In the genomic region with DNA sequence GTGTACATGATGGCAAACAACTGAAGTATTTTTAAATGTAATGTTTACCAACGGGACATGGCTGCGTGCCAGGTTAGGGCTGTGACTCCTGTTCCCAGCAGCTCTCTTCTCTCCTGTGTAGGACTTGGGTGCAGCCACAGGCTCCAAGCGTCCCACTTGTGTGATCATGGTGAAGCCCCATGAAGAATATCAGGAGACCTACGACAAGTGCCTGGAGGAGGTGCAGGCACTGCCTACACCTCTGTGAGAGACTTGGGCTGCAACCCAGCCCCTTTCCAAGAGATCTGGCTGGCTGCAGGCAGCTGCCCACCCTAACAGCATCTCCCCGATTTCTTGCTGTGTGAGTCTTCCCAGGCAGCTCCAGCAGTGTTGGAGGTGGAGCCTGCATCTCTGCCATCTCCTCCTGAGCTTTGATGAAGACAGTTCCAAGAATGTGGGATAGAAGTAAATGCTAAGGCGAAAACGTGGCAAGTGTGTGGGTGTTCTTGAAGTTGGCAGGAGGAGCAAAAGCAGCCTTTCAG, we compare ENCODE assay signal across 11 mouse cellular contexts. TPM values are rescaled to one million over a fixed set of nuclear protein-coding genes. Genes with fewer than 3 reads are reported as not detected.
A peak's percentile ranks its signal among the peaks of the same experiment; 100 is the strongest.
DNase-seq lines count a peak whose midpoint lies in the region; ATAC-seq and TF ChIP-seq lines count a peak whose summit lies in the region.
"Had no signal": no experiment of that assay in that cellular context is flagged by ENCODE, and none has a peak within 500 bp of the region (broad histone marks: within the 10 kb centered on the region; RNA-seq: fewer than 3 reads in every experiment).

No protein-coding gene starts in this region.

- H3K4me1 ChIP-seq in liver, adult 2 months (ENCODE audit: control insufficient read depth, insufficient read depth, low read length), result peaks cover 4% of the 10 kb centered on the region
- peaks cover 22% of the 10 kb centered on the region for H3K4me1 ChIP-seq in liver, embryonic 11.5 days (replicated peaks; ENCODE audit: control insufficient read depth, insufficient read depth, low read length)
- peaks cover 23% of the 10 kb centered on the region for H3K4me1 ChIP-seq in forebrain, embryonic 10.5 days
- peaks cover 15% of the 10 kb centered on the region for H3K4me1 ChIP-seq in midbrain, embryonic 16.5 days (ENCODE audit: control insufficient read depth, insufficient read depth, low read length)

- H3K36me3 ChIP-seq in liver, adult 2 months (ENCODE audit: control insufficient read depth, insufficient read depth, low read length), result peaks cover 11% of the 10 kb centered on the region
- H3K36me3 ChIP-seq in liver, embryonic 11.5 days (ENCODE audit: control insufficient read depth, insufficient read depth, low read length), result peaks cover 48% of the 10 kb centered on the region
- H3K36me3 ChIP-seq in forebrain, embryonic 10.5 days (replicated peaks), result peaks cover 73% of the 10 kb centered on the region
- peaks cover 27% of the 10 kb centered on the region for H3K36me3 ChIP-seq in midbrain, embryonic 16.5 days (ENCODE audit: control insufficient read depth, insufficient read depth, low read length)

- no peak for TF ChIP-seq POLR2A in liver, adult 2 months (IDR thresholded peaks at IDR 0.05; ENCODE audit: extremely low read depth, insufficient read depth, low read length)

- no peak overlapping the region for H3K27ac ChIP-seq in liver, adult 2 months (replicated peaks; ENCODE audit: insufficient read depth, low read depth, low read length)
- no peak overlapping the region for H3K27ac ChIP-seq in liver, embryonic 11.5 days (ENCODE audit: low read depth, low read length)
- H3K27ac ChIP-seq in forebrain, embryonic 10.5 days, result no peak overlapping the region
- H3K27ac ChIP-seq in midbrain, embryonic 16.5 days (ENCODE audit: low read length), result no peak overlapping the region
- H3K27ac ChIP-seq: heart, embryonic 15.5 days; hindbrain, embryonic 15.5 days; liver, embryonic 15.5 days had no signal

- H3K9ac ChIP-seq in liver, adult 2 months (ENCODE audit: low read depth, low read length), result no peak overlapping the region
- H3K9ac ChIP-seq in liver, embryonic 11.5 days (ENCODE audit: low read depth, low read length), result no peak overlapping the region
- no peak overlapping the region for H3K9ac ChIP-seq in midbrain, embryonic 16.5 days (ENCODE audit: low read depth, low read length)
- H3K9ac ChIP-seq: heart, embryonic 15.5 days; hindbrain, embryonic 15.5 days; liver, embryonic 15.5 days had no signal

- ATAC-seq in liver, embryonic 11.5 days (replicated peaks; ENCODE audit: low FRiP score), result no peak
- ATAC-seq in frontal cortex, adult (ENCODE audit: low TSS enrichment), result peak; percentile 66
- no peak for ATAC-seq in midbrain, embryonic 16.5 days

- H3K79me2 ChIP-seq in liver, adult 2 months (ENCODE audit: control insufficient read depth, insufficient read depth, low read length), result peaks cover 10% of the 10 kb centered on the region; the same call in 1 of the 2 replicates

- no peak overlapping the region for H3K4me3 ChIP-seq in liver, adult 2 months (ENCODE audit: insufficient read depth, low read depth, low read length)
- H3K4me3 ChIP-seq in liver, embryonic 11.5 days (ENCODE audit: low read depth, low read length), result no peak overlapping the region
- H3K4me3 ChIP-seq in forebrain, embryonic 10.5 days, result no peak overlapping the region
- no peak overlapping the region for H3K4me3 ChIP-seq in midbrain, embryonic 16.5 days (ENCODE audit: low read depth, low read length)
- H3K4me3 ChIP-seq: heart, embryonic 15.5 days; hindbrain, embryonic 15.5 days; liver, embryonic 15.5 days had no signal

- WGBS in liver, adult 2 months, result 58% methylated on average over 7 of the region's 7 CpGs
- WGBS in liver, embryonic 11.5 days, result 87% methylated on average over 7 of the region's 7 CpGs
- 89% methylated on average over 7 of the region's 7 CpGs for WGBS in forebrain, embryonic 10.5 days
- 93% methylated on average over 7 of the region's 7 CpGs for WGBS in midbrain, embryonic 16.5 days

- no peaks in the 10 kb centered on the region for H3K27me3 ChIP-seq in liver, adult 2 months (ENCODE audit: control insufficient read depth, insufficient read depth, low read length)
- no peaks in the 10 kb centered on the region for H3K27me3 ChIP-seq in liver, embryonic 11.5 days (replicated peaks; ENCODE audit: control insufficient read depth, insufficient read depth, low read length)
- no peaks in the 10 kb centered on the region for H3K27me3 ChIP-seq in forebrain, embryonic 10.5 days (ENCODE audit: poor library complexity, severe bottlenecking)
- no peaks in the 10 kb centered on the region for H3K27me3 ChIP-seq in midbrain, embryonic 16.5 days (ENCODE audit: control insufficient read depth, insufficient read depth, low read depth, low read length)
- H3K27me3 ChIP-seq: heart, embryonic 15.5 days; hindbrain, embryonic 15.5 days; liver, embryonic 15.5 days had no signal

- no peak for TF ChIP-seq CTCF in liver, adult 2 months (IDR thresholded peaks at IDR 0.05; ENCODE audit: low read depth, low read length)

- H3K9me3 ChIP-seq in liver, embryonic 11.5 days (ENCODE audit: control insufficient read depth, low read length), result no peaks in the 10 kb centered on the region
- H3K9me3 ChIP-seq in forebrain, embryonic 10.5 days, result no peaks in the 10 kb centered on the region
- no peaks in the 10 kb centered on the region for H3K9me3 ChIP-seq in midbrain, embryonic 16.5 days (replicated peaks; ENCODE audit: control insufficient read depth, low read length, poor library complexity, severe bottlenecking)
- H3K9me3 ChIP-seq: heart, embryonic 15.5 days; hindbrain, embryonic 15.5 days; liver, embryonic 15.5 days had no signal

- no peak overlapping the region for H3K4me2 ChIP-seq in liver, embryonic 11.5 days
- no peak overlapping the region for H3K4me2 ChIP-seq in midbrain, embryonic 16.5 days (ENCODE audit: low read length)
- H3K4me2 ChIP-seq: heart, embryonic 15.5 days; hindbrain, embryonic 15.5 days; liver, embryonic 15.5 days had no signal

- peak; percentile 51 for DNase-seq in liver, adult 2 months (ENCODE audit: extremely low read depth, low read depth, low spot score)
- DNase-seq in liver, embryonic 11.5 days (ENCODE audit: low spot score), result no peak
- peak; percentile 60 to 67 for DNase-seq in left cerebral cortex, postnatal 10 days (ENCODE audit: extremely low spot score in 1 of 2, low spot score in 2 of 2)
- DNase-seq in right cerebral cortex, postnatal 4 days, result peak; percentile 32
- no peak for DNase-seq in forebrain, embryonic 10.5 days (ENCODE audit: extremely low spot score, low spot score)
- DNase-seq: cerebellum, adult 2 months had no signal

- intact Hi-C loops in left cerebral cortex, postnatal 10 days (cut with DNase I), result no loop called here

RNA-seq across cellular contexts. Expression of a gene that starts 3.5 kb away (rescaled TPM):
- 26.4 and 29.4 TPM in 2 replicates for total RNA-seq in liver, adult 2 months (2014; rRNA removed)
- polyA plus RNA-seq in liver, adult 2 months (2012; rRNA removed), result 31.4 and 33.8 TPM in 2 replicates
- polyA plus RNA-seq in liver, embryonic 11.5 days (2014; fragmentation: Nextera tagmentation; extraction: Ambion mirVana), result 347 and 349 TPM in 2 replicates
- 10 to 100 TPM; 51.1 to 51.4 TPM for total RNA-seq in left cerebral cortex, postnatal 10 days (2021)
- 273 and 279 TPM in 2 replicates for polyA plus RNA-seq in forebrain, embryonic 10.5 days (2016; fragmentation: Nextera tagmentation; extraction: Ambion mirVana)
- 83.7 and 85.9 TPM in 2 replicates for polyA plus RNA-seq in midbrain, embryonic 16.5 days (2015; fragmentation: Nextera tagmentation; extraction: Ambion mirVana)

RNA-seq across cellular contexts. Expression of a gene that starts 12.7 kb away (rescaled TPM):
- total RNA-seq in liver, adult 2 months (2014; rRNA removed), result 8.9 and 10.3 TPM in 2 replicates
- polyA plus RNA-seq in liver, adult 2 months (2012; rRNA removed), result 44.9 and 46.6 TPM in 2 replicates
- polyA plus RNA-seq in liver, embryonic 11.5 days (2014; fragmentation: Nextera tagmentation; extraction: Ambion mirVana), result 47.8 and 52.2 TPM in 2 replicates
- total RNA-seq in left cerebral cortex, postnatal 10 days (2021), result 10 to 100 TPM; 46.6 to 49.8 TPM
- polyA plus RNA-seq in forebrain, embryonic 10.5 days (2016; fragmentation: Nextera tagmentation; extraction: Ambion mirVana), result 37.2 and 39.1 TPM in 2 replicates
- 80.0 and 82.7 TPM in 2 replicates for polyA plus RNA-seq in midbrain, embryonic 16.5 days (2015; fragmentation: Nextera tagmentation; extraction: Ambion mirVana)

RNA-seq across cellular contexts. Expression of a gene that starts 16.4 kb away (rescaled TPM):
- 96.9 and 104 TPM in 2 replicates for total RNA-seq in liver, adult 2 months (2014; rRNA removed)
- polyA plus RNA-seq in liver, adult 2 months (2012; rRNA removed), result 103 and 105 TPM in 2 replicates
- polyA plus RNA-seq in liver, embryonic 11.5 days (2014; fragmentation: Nextera tagmentation; extraction: Ambion mirVana), result 552 and 577 TPM in 2 replicates
- 100 to 1,000 TPM; 182 to 186 TPM for total RNA-seq in left cerebral cortex, postnatal 10 days (2021)
- polyA plus RNA-seq in forebrain, embryonic 10.5 days (2016; fragmentation: Nextera tagmentation; extraction: Ambion mirVana), result 597 and 634 TPM in 2 replicates
- 273 and 303 TPM in 2 replicates for polyA plus RNA-seq in midbrain, embryonic 16.5 days (2015; fragmentation: Nextera tagmentation; extraction: Ambion mirVana)

RNA-seq across cellular contexts. Expression of a gene that starts 27.6 kb away (rescaled TPM):
- total RNA-seq in liver, adult 2 months (2014; rRNA removed), result 1.6 and 2.4 TPM in 2 replicates
- polyA plus RNA-seq in liver, adult 2 months (2012; rRNA removed), result 5.7 and 6.4 TPM in 2 replicates
- 7.2 and 7.9 TPM in 2 replicates for polyA plus RNA-seq in liver, embryonic 11.5 days (2014; fragmentation: Nextera tagmentation; extraction: Ambion mirVana)
- 10 to 100 TPM; 12.8 to 14.0 TPM for total RNA-seq in left cerebral cortex, postnatal 10 days (2021)
- 19.4 and 21.1 TPM in 2 replicates for polyA plus RNA-seq in forebrain, embryonic 10.5 days (2016; fragmentation: Nextera tagmentation; extraction: Ambion mirVana)
- 19.6 and 22.3 TPM in 2 replicates for polyA plus RNA-seq in midbrain, embryonic 16.5 days (2015; fragmentation: Nextera tagmentation; extraction: Ambion mirVana)

RNA-seq across cellular contexts. Expression of a gene that starts 27.7 kb away (rescaled TPM):
- total RNA-seq in liver, adult 2 months (2014; rRNA removed), result 1.3 and 1.7 TPM in 2 replicates
- 10.3 and 10.9 TPM in 2 replicates for polyA plus RNA-seq in liver, adult 2 months (2012; rRNA removed)
- polyA plus RNA-seq in liver, embryonic 11.5 days (2014; fragmentation: Nextera tagmentation; extraction: Ambion mirVana), result 1.3 and 1.5 TPM in 2 replicates
- under 1 TPM; 0.86 to 0.97 TPM for total RNA-seq in left cerebral cortex, postnatal 10 days (2021)
- polyA plus RNA-seq in forebrain, embryonic 10.5 days (2016; fragmentation: Nextera tagmentation; extraction: Ambion mirVana), result 1.6 and 2.0 TPM in 2 replicates
- 1.2 TPM in 2 replicates for polyA plus RNA-seq in midbrain, embryonic 16.5 days (2015; fragmentation: Nextera tagmentation; extraction: Ambion mirVana)

Comparison
In these comparisons a context has a peak if more than half of its experiments do, and no peak if none do; other contexts are left out.
1. DNase-seq: peak in liver, adult 2 months (single experiment), left cerebral cortex, postnatal 10 days (2 of 2) and right cerebral cortex, postnatal 4 days (single experiment); none in liver, embryonic 11.5 days (single experiment) and forebrain, embryonic 10.5 days (single experiment).